Mouse (Mus musculus): Measurements from ENCODE around the gene Cyren. TPM values are rescaled to one million over a fixed set of nuclear protein-coding genes. Genes with fewer than 3 reads are reported as not detected.

Cyren gene
- polyA plus RNA-seq, 1 experiment from 2014 or later: 18.0 TPM

DNA sequence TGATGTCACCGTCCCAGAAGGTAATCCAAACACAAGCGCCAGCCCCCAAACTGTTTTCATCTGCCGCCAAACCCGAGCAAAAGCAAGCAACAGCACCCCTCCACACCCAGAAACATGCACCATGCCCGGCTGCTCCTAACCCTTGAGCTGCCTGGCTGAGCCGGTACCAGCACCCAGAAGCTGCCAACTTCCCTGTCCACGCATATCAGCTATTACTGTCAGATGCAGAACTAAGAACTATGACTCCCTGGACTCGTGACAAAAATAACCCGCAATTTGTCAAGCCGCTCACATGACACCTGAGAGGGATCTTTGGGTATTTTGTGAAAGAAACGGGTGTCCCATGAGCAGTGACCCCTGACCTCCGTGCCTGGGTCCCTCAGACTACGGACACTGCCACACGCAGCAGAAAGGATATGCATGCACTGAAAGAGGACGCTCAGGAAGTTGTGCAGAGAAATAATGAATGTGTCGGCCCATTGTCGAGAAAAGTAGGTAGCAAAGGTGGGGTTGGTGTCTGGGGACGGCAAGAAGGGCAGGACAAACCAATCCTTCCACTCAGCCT, 29.9 kb upstream of the Cyren start:
- Histone ChIP-seq H3K36me3 (peaks cover 50% of the 10 kb centered on the region), H3K4me1 (peaks cover 13% of the 10 kb centered on the region), H3K9ac (no peak overlapping the region), H3K27me3 (no peaks in the 10 kb centered on the region), H3K9me3 (no peaks in the 10 kb centered on the region), H3K4me3 (no peak overlapping the region), H3K4me2 (replicated peaks) (no peak overlapping the region), H3K27ac (no peak overlapping the region)
- ATAC-seq (ENCODE audit: low FRiP score, low read depth): no peak
- 86% methylated on average over 18 of the region's 18 CpGs for WGBS

- Histone ChIP-seq H3K4me2 (replicated peaks) (no peak overlapping the region), H3K27ac (no peak overlapping the region), H3K4me1 (peaks cover 13% of the 10 kb centered on the region), H3K9me3 (no peaks in the 10 kb centered on the region), H3K9ac (no peak overlapping the region), H3K4me3 (no peak overlapping the region), H3K36me3 (peaks cover 56% of the 10 kb centered on the region), H3K27me3 (no peaks in the 10 kb centered on the region)
- no peak for ATAC-seq (ENCODE audit: low FRiP score, low read depth)
- 33% methylated on average over 2 of the region's 2 CpGs for WGBS
Observed at GRCm38 (mm10) chr6:34907121-34907614, 29.3 kb upstream of the Cyren start.

DNA sequence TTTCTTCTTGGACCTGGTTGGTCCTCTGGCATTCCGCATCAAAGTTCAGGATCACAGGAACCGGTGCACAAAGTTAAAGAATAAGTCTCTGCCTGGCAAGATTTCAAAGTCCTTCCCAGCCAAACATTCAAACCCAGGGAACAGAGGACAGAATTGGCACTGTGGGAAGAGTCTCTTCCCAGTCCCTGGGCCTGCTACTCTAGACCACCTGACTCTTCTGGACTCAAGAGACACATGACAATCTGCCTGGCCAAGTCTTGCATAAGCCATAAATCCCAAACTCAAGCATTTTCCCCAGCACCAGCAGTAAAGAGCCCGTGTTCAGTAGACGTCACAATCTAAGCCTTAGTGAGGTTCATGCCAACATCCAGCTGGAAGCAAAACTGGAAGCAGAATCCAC, 28.8 kb upstream of the Cyren start:
- Histone ChIP-seq H3K36me3 (peaks cover 61% of the 10 kb centered on the region), H3K27me3 (no peaks in the 10 kb centered on the region), H3K4me1 (peaks cover 13% of the 10 kb centered on the region), H3K9ac (no peak overlapping the region), H3K4me2 (replicated peaks) (no peak overlapping the region), H3K4me3 (no peak overlapping the region), H3K27ac (no peak overlapping the region), H3K9me3 (no peaks in the 10 kb centered on the region)
- 93% methylated on average over 4 of the region's 4 CpGs for WGBS
- ATAC-seq (ENCODE audit: low FRiP score, low read depth): no peak

GRCm38 (mm10) chr6:34906125-34906524, 28.3 kb upstream of the Cyren start:
- no peaks in the 10 kb centered on the region for H3K27me3 ChIP-seq
- no peak for ATAC-seq (ENCODE audit: low FRiP score, low read depth)
- no peak overlapping the region for H3K9ac ChIP-seq
- H3K27ac ChIP-seq: no peak overlapping the region
- no peak overlapping the region for H3K4me3 ChIP-seq
- H3K4me2 ChIP-seq (replicated peaks): no peak overlapping the region
- 81% methylated on average over 2 of the region's 2 CpGs for WGBS
- H3K4me1 ChIP-seq: peaks cover 13% of the 10 kb centered on the region
- peaks cover 66% of the 10 kb centered on the region for H3K36me3 ChIP-seq
- no peaks in the 10 kb centered on the region for H3K9me3 ChIP-seq

DNA sequence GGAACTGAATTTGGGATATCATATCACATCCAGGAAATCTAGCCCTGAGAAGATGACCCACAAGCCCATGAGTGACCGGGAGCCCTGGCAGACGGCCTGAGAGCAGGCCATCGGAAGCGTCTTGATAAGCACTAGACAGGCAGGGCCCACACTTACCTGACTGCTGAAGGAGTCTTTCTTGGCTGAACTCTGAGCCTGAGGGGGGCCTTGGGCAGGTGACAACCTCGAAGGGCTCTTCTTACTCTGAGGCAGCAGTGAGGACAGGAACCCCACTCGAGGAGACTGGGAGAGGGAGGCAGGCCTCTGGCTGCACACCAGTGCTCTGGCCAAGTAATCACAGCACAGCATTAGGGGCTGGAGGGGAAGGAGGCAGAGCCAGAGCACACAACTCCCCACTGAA, 26.5 kb upstream of the Cyren start:
- Histone ChIP-seq H3K27ac (no peak overlapping the region), H3K9ac (no peak overlapping the region), H3K27me3 (no peaks in the 10 kb centered on the region), H3K4me1 (peaks cover 4% of the 10 kb centered on the region), H3K4me3 (no peak overlapping the region), H3K36me3 (peaks cover 83% of the 10 kb centered on the region), H3K4me2 (replicated peaks) (no peak overlapping the region), H3K9me3 (no peaks in the 10 kb centered on the region)
- ATAC-seq (ENCODE audit: low FRiP score, low read depth): no peak
- WGBS: 90% methylated on average over 6 of the region's 6 CpGs

DNA sequence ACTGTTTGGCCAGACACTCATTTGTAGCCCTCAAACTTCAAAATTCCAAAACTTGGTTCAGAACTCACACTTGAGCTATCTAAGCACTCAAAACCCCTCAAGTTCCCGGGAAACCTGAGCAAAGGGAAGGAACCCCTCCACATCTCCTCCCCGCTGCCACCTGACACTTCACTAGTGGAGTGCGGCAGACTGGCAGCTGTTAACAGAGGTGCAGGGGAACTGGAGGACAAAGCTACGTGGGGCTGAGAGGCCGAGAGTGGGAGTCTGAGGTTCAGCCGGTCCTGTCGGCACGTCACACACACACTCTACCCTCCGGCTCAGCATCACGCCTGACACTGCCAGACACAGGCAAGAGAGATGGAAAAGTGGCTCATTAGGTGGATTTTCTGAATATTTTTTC, 26.0 kb upstream of the Cyren start:
- no peak overlapping the region for H3K9ac ChIP-seq
- no peak for ATAC-seq (ENCODE audit: low FRiP score, low read depth)
- H3K4me3 ChIP-seq: no peak overlapping the region
- H3K4me2 ChIP-seq (replicated peaks): no peak overlapping the region
- H3K27me3 ChIP-seq: no peaks in the 10 kb centered on the region
- no peaks in the 10 kb centered on the region for H3K9me3 ChIP-seq
- 77% methylated on average over 10 of the region's 10 CpGs for WGBS
- peaks cover 88% of the 10 kb centered on the region for H3K36me3 ChIP-seq
- H3K27ac ChIP-seq: no peak overlapping the region
- no peaks in the 10 kb centered on the region for H3K4me1 ChIP-seq

GRCm38 (mm10) chr6:34903441-34903840, 25.6 kb upstream of the Cyren start:
- H3K27ac ChIP-seq: no peak overlapping the region
- no peaks in the 10 kb centered on the region for H3K9me3 ChIP-seq
- H3K27me3 ChIP-seq: no peaks in the 10 kb centered on the region
- H3K4me2 ChIP-seq (replicated peaks): no peak overlapping the region
- 89% methylated on average over 5 of the region's 5 CpGs for WGBS
- H3K9ac ChIP-seq: no peak overlapping the region
- no peak for ATAC-seq (ENCODE audit: low FRiP score, low read depth)
- H3K36me3 ChIP-seq: peaks cover 89% of the 10 kb centered on the region
- no peaks in the 10 kb centered on the region for H3K4me1 ChIP-seq
- H3K4me3 ChIP-seq: no peak overlapping the region

DNA sequence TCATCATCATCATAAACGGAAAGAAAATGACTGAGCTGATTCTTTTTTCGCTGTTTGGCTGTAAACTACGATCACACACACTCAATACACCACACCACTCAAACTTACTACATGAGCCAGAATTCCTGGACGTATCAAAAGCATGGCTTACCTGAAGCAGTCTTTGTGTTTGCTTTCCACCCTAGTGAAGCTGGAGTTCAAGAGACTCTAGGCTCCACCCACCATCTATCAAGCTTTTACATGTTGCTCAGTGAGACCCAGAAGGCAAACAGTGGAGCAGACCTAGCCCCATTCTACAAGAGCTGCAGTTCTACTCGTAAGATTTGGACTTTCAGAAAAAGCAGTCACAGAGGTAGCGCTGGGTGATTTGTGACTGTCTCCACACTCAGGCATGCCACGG, 24.7 kb upstream of the Cyren start:
- no peak overlapping the region for H3K27ac ChIP-seq
- H3K4me2 ChIP-seq (replicated peaks): no peak overlapping the region
- WGBS: 87% methylated on average over 7 of the region's 7 CpGs
- H3K4me1 ChIP-seq: no peaks in the 10 kb centered on the region
- H3K27me3 ChIP-seq: no peaks in the 10 kb centered on the region
- H3K9me3 ChIP-seq: no peaks in the 10 kb centered on the region
- no peak overlapping the region for H3K9ac ChIP-seq
- no peak overlapping the region for H3K4me3 ChIP-seq
- no peak for ATAC-seq (ENCODE audit: low FRiP score, low read depth)
- peaks cover 92% of the 10 kb centered on the region for H3K36me3 ChIP-seq

- no peaks in the 10 kb centered on the region for H3K9me3 ChIP-seq
- H3K27ac ChIP-seq: no peak overlapping the region
- WGBS: 67% methylated on average over 9 of the region's 9 CpGs
- no peak overlapping the region for H3K9ac ChIP-seq
- H3K4me3 ChIP-seq: no peak overlapping the region
- H3K4me1 ChIP-seq: no peaks in the 10 kb centered on the region
- H3K27me3 ChIP-seq: no peaks in the 10 kb centered on the region
- H3K36me3 ChIP-seq: peaks cover 92% of the 10 kb centered on the region
- no peak overlapping the region for H3K4me2 ChIP-seq (replicated peaks)
- no peak for ATAC-seq (ENCODE audit: low FRiP score, low read depth)
Observed at GRCm38 (mm10) chr6:34901911-34902444, 24.1 kb upstream of the Cyren start.

- no peaks in the 10 kb centered on the region for H3K4me1 ChIP-seq
- ATAC-seq (ENCODE audit: low FRiP score, low read depth): no peak
- H3K27me3 ChIP-seq: no peaks in the 10 kb centered on the region
- H3K36me3 ChIP-seq: peaks cover 86% of the 10 kb centered on the region
- H3K27ac ChIP-seq: no peak overlapping the region
- no peak overlapping the region for H3K4me3 ChIP-seq
- no peaks in the 10 kb centered on the region for H3K9me3 ChIP-seq
- no peak overlapping the region for H3K9ac ChIP-seq
- 63% methylated on average over 2 of the region's 2 CpGs for WGBS
- no peak overlapping the region for H3K4me2 ChIP-seq (replicated peaks)
Observed at GRCm38 (mm10) chr6:34900990-34901389, 23.1 kb upstream of the Cyren start.

- H3K9ac ChIP-seq: no peak overlapping the region
- H3K36me3 ChIP-seq: peaks cover 88% of the 10 kb centered on the region
- no peak overlapping the region for H3K4me2 ChIP-seq (replicated peaks)
- no peaks in the 10 kb centered on the region for H3K4me1 ChIP-seq
- WGBS: 89% methylated on average over 2 of the region's 2 CpGs
- no peaks in the 10 kb centered on the region for H3K9me3 ChIP-seq
- H3K27me3 ChIP-seq: no peaks in the 10 kb centered on the region
- H3K27ac ChIP-seq: no peak overlapping the region
- ATAC-seq (ENCODE audit: low FRiP score, low read depth): 0 out of 2 replicates have a peak, but pooled peaks have one; percentile 10
- no peak overlapping the region for H3K4me3 ChIP-seq
Observed at GRCm38 (mm10) chr6:34899127-34899526, 21.3 kb upstream of the Cyren start.

DNA sequence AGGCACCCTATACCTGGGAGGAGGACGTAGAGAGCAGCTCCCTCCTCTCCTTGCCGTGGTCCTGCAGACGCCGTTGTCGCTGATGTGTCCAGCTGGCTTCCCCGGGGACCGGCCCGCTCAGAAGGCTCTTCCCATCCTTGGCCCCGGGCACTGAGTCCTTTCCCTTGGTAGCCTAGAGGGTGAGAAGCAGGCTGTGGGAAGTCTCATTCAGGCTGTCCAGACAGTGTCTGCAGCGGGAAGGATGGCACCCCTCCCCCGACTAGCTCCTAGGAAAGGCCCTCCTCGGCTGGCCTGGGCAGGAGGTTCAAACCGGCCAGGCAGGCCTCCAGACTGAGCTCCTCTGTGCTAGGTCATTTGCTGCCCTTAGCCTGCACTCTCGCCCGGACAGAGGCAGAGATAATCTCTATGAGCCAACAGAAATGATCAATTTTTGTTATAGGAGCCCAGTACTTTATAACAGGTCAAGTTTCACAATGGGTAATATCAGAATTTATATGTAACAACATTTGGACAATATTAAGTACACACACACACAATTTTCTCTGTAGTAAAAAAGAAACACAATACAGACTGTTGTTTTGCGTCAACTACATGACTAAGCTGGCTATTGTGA, 18.4 kb upstream of the Cyren start:
- H3K4me2 ChIP-seq (replicated peaks): no peak overlapping the region
- no peaks in the 10 kb centered on the region for H3K27me3 ChIP-seq
- no peak overlapping the region; the same call in 1 of the 2 replicates for H3K9ac ChIP-seq
- H3K4me3 ChIP-seq: no peak overlapping the region
- H3K4me1 ChIP-seq: no peaks in the 10 kb centered on the region
- no peaks in the 10 kb centered on the region for H3K9me3 ChIP-seq
- no peak overlapping the region for H3K27ac ChIP-seq
- ATAC-seq (ENCODE audit: low FRiP score, low read depth): no peak
- peaks cover 89% of the 10 kb centered on the region for H3K36me3 ChIP-seq
- 56% methylated on average over 16 of the region's 16 CpGs for WGBS

Data from limb, embryonic 13.5 days (tissue).